Mouse (Mus musculus) hindbrain, embryonic 12.5 days (tissue): ENCODE results near the gene Sorl1. TPM values are rescaled to one million over a fixed set of nuclear protein-coding genes. Genes with fewer than 3 reads are reported as not detected.

Experiments used
- ATAC-seq: fragments of 200-750 bp; cut with Nextera tagmentation; 2 replicates; pipeline ENCODE4 v1.8.0; 2017; ENCODE audit warnings: moderate TSS enrichment; ENCODE audit not compliant: low FRiP score
- H3K27ac ChIP-seq: fragments of 300-500 bp; sonication (generic); 2 replicates; pipeline ENCODE4 v1.5.1; 2016; ENCODE audit warnings: mild to moderate bottlenecking
- H3K27me3 ChIP-seq: fragments of 300-500 bp; sonication (generic); 2 replicates; pipeline ENCODE4 v1.6.1; 2016; ENCODE audit warnings: mild to moderate bottlenecking
- H3K36me3 ChIP-seq: fragments of 300-500 bp; sonication (generic); 2 replicates; pipeline ENCODE4 v1.6.1; 2016; ENCODE audit warnings: mild to moderate bottlenecking
- H3K4me1 ChIP-seq: fragments of 300-500 bp; sonication (generic); 2 replicates; pipeline ENCODE4 v1.6.1; 2016
- H3K4me2 ChIP-seq: fragments of 300-500 bp; sonication (generic); replicated peaks from 2 replicates; pipeline ENCODE4 v1.6.1; 2016; ENCODE audit warnings: mild to moderate bottlenecking
- H3K4me3 ChIP-seq: fragments of 300-500 bp; sonication (generic); 2 replicates; pipeline ENCODE4 v1.5.1; 2016; ENCODE audit warnings: mild to moderate bottlenecking
- H3K9ac ChIP-seq: fragments of 300-500 bp; sonication (generic); 2 replicates; pipeline ENCODE4 v1.6.1; 2016; ENCODE audit warnings: mild to moderate bottlenecking, moderate library complexity
- H3K9me3 ChIP-seq: fragments of 300-500 bp; sonication (generic); replicated peaks from 2 replicates; pipeline ENCODE4 v1.6.1; 2016; ENCODE audit warnings: mild to moderate bottlenecking
- WGBS: fragments of 180-500 bp; shearing (Covaris S2); methylation state at CpG from one replicate; pipeline ENCODE4 v1.1.7; 2016; 5-methylcytosine and 5-hydroxymethylcytosine counted together
- polyA plus RNA-seq: library from polyadenylated mRNA; unstranded; fragments of >200 nt; fragmentation: Nextera tagmentation; extraction: Ambion mirVana; gene quantifications from 2 replicates; pipeline ENCODE4 v1.2.1, GENCODE M21; 2016

Gene Sorl1
- polyA plus RNA-seq, 1 experiment from 2014 or later: 14.5 TPM

- Histone ChIP-seq H3K27me3 (no peaks in the 10 kb centered on the region; the same call in 1 of the 2 replicates), H3K4me2 (no peak overlapping the region), H3K9ac (no peak overlapping the region), H3K4me3 (no peak overlapping the region), H3K36me3 (no peaks in the 10 kb centered on the region), H3K27ac (0 out of 2 replicates have a peak overlapping the region, but pooled peaks have one; percentile 48), H3K9me3 (0 out of 2 replicates have a peak, but pooled peaks cover 7% of the 10 kb centered on the region), H3K4me1 (peaks cover 29% of the 10 kb centered on the region)
- WGBS: 88% methylated on average over 4 of the region's 4 CpGs
- ATAC-seq: no peak
Measured at GRCm38 (mm10) chr9:42055378-42055777, 68.7 kb downstream of the Sorl1 start.

- H3K27me3 ChIP-seq: no peaks in the 10 kb centered on the region; the same call in 1 of the 2 replicates
- ATAC-seq: peak; percentile 52; the same call in 1 of the 2 replicates
- H3K9ac ChIP-seq: no peak overlapping the region
- WGBS: 62% methylated on average over 20 of the region's 20 CpGs
- H3K9me3 ChIP-seq: 0 out of 2 replicates have a peak, but pooled peaks cover 7% of the 10 kb centered on the region
- peaks cover 29% of the 10 kb centered on the region for H3K4me1 ChIP-seq
- H3K4me2 ChIP-seq: no peak overlapping the region
- no peaks in the 10 kb centered on the region for H3K36me3 ChIP-seq
- no peak overlapping the region for H3K4me3 ChIP-seq
- 0 out of 2 replicates have a peak overlapping the region, but pooled peaks have one; percentile 7 for H3K27ac ChIP-seq
Measured at GRCm38 (mm10) chr9:42054339-42055272, 69.5 kb downstream of the Sorl1 start.

GRCm38 (mm10) chr9:42053591-42054190 is 70.4 kb downstream of the Sorl1 start:
- Histone ChIP-seq H3K4me2 (no peak overlapping the region), H3K4me1 (peaks cover 29% of the 10 kb centered on the region), H3K4me3 (no peak overlapping the region), H3K27me3 (no peaks in the 10 kb centered on the region; the same call in 1 of the 2 replicates), H3K27ac (0 out of 2 replicates have a peak overlapping the region, but pooled peaks have one; percentile 19), H3K36me3 (no peaks in the 10 kb centered on the region), H3K9me3 (0 out of 2 replicates have a peak, but pooled peaks cover 7% of the 10 kb centered on the region), H3K9ac (no peak overlapping the region)
- 55% methylated on average over 12 of the region's 12 CpGs for WGBS
- ATAC-seq: no peak

- no peak overlapping the region for H3K9ac ChIP-seq
- peak overlapping the region; percentile 19; the same call in 1 of the 2 replicates for H3K27ac ChIP-seq
- WGBS: 66% methylated on average over 12 of the region's 12 CpGs
- no peaks in the 10 kb centered on the region; the same call in 1 of the 2 replicates for H3K27me3 ChIP-seq
- peaks cover 29% of the 10 kb centered on the region for H3K4me1 ChIP-seq
- no peak overlapping the region for H3K4me3 ChIP-seq
- no peak overlapping the region for H3K4me2 ChIP-seq
- no peak for ATAC-seq
- H3K36me3 ChIP-seq: no peaks in the 10 kb centered on the region
- H3K9me3 ChIP-seq: 0 out of 2 replicates have a peak, but pooled peaks cover 7% of the 10 kb centered on the region
Measured at GRCm38 (mm10) chr9:42052713-42053356, 71.3 kb downstream of the Sorl1 start.

- Histone ChIP-seq H3K4me2 (no peak overlapping the region), H3K4me3 (no peak overlapping the region), H3K9ac (no peak overlapping the region), H3K27ac (no peak overlapping the region), H3K4me1 (peaks cover 10% of the 10 kb centered on the region), H3K9me3 (0 out of 2 replicates have a peak, but pooled peaks cover 7% of the 10 kb centered on the region), H3K36me3 (no peaks in the 10 kb centered on the region), H3K27me3 (no peaks in the 10 kb centered on the region)
- ATAC-seq: no peak
- 68% methylated on average over 2 of the region's 2 CpGs for WGBS
Measured at GRCm38 (mm10) chr9:42048542-42048941, 75.6 kb downstream of the Sorl1 start.

DNA sequence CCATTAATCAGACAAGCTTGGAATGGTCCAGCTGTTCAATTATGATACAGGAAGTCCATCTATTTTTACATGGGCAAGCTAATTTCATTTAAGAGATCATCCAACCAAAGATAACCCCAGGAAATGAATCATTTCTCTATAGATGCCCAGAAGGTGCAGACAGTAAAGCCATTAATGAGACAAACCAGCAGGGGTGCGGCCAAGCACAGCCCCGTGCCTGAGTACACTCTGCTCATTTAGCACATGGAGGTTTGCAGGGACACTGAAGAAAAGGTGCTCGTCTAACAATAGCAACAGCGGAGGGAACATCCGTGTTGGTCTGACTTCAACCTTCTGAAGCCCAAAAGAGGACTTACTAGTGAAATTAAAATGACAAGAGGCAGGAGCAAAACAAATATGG is 76.3 kb downstream of the Sorl1 start:
- 0 out of 2 replicates have a peak, but pooled peaks cover 7% of the 10 kb centered on the region for H3K9me3 ChIP-seq
- H3K36me3 ChIP-seq: 0 out of 2 replicates have a peak, but pooled peaks cover under 1% of the 10 kb centered on the region
- WGBS: 67% methylated on average over 5 of the region's 5 CpGs
- H3K27me3 ChIP-seq: no peaks in the 10 kb centered on the region
- no peak overlapping the region for H3K4me3 ChIP-seq
- no peak overlapping the region for H3K4me2 ChIP-seq
- no peak for ATAC-seq
- H3K9ac ChIP-seq: no peak overlapping the region
- H3K27ac ChIP-seq: no peak overlapping the region
- peaks cover 3% of the 10 kb centered on the region; the same call in 1 of the 2 replicates for H3K4me1 ChIP-seq

- Histone ChIP-seq H3K9ac (no peak overlapping the region), H3K4me3 (no peak overlapping the region), H3K4me1 (no peaks in the 10 kb centered on the region), H3K9me3 (0 out of 2 replicates have a peak, but pooled peaks cover 7% of the 10 kb centered on the region), H3K36me3 (0 out of 2 replicates have a peak, but pooled peaks cover 3% of the 10 kb centered on the region), H3K4me2 (no peak overlapping the region), H3K27me3 (no peaks in the 10 kb centered on the region), H3K27ac (no peak overlapping the region)
- WGBS: 87% methylated on average over 11 of the region's 11 CpGs
- no peak for ATAC-seq
Measured at GRCm38 (mm10) chr9:42046248-42046647, 77.8 kb downstream of the Sorl1 start.

DNA sequence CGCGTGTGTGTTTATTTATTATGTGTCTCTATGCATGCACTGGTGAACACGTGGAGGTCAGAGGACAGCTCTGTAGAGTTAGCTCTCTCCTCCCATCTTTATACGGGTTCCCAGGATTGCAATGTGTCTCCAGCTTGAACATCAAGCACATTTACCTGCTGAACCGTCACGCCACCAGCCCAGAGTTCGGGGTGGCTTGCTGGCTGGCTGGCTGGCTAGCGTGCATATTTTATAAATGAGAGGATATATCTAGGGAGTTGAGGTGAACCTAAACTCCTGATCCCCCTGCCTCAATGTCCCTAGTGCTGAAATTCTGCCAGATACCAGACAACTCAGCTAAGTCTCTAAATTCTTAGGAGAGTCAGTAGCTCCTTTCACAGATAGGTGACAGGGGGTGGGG is 79.4 kb downstream of the Sorl1 start:
- ATAC-seq: no peak
- 91% methylated on average over 8 of the region's 8 CpGs for WGBS
- H3K27me3 ChIP-seq: no peaks in the 10 kb centered on the region
- no peaks in the 10 kb centered on the region for H3K4me1 ChIP-seq
- H3K4me3 ChIP-seq: no peak overlapping the region
- no peak overlapping the region for H3K4me2 ChIP-seq
- H3K36me3 ChIP-seq: 0 out of 2 replicates have a peak, but pooled peaks cover 3% of the 10 kb centered on the region
- H3K9ac ChIP-seq: no peak overlapping the region
- no peak overlapping the region for H3K27ac ChIP-seq
- no peaks in the 10 kb centered on the region for H3K9me3 ChIP-seq

GRCm38 (mm10) chr9:42043934-42044333 is 80.2 kb downstream of the Sorl1 start:
- 89% methylated on average over 8 of the region's 8 CpGs for whole genome bisulfite sequencing
- Histone ChIP-seq H3K36me3 (0 out of 2 replicates have a peak, but pooled peaks cover 3% of the 10 kb centered on the region), H3K27ac (no peak overlapping the region), H3K4me2 (no peak overlapping the region), H3K9ac (no peak overlapping the region), H3K4me1 (0 out of 2 replicates have a peak, but pooled peaks cover 2% of the 10 kb centered on the region), H3K27me3 (no peaks in the 10 kb centered on the region), H3K4me3 (no peak overlapping the region), H3K9me3 (no peaks in the 10 kb centered on the region)
- ATAC-seq: no peak

GRCm38 (mm10) chr9:42039000-42039992 is 84.8 kb downstream of the Sorl1 start:
- H3K27me3 ChIP-seq: no peaks in the 10 kb centered on the region
- H3K4me2 ChIP-seq: no peak overlapping the region
- WGBS: 72% methylated on average over 18 of the region's 18 CpGs
- H3K9me3 ChIP-seq: no peaks in the 10 kb centered on the region
- H3K27ac ChIP-seq: peak overlapping the region; percentile 41
- H3K4me3 ChIP-seq: no peak overlapping the region
- peaks cover 6% of the 10 kb centered on the region; the same call in 1 of the 2 replicates for H3K4me1 ChIP-seq
- peak; percentile 40; the same call in 1 of the 2 replicates for ATAC-seq
- 0 out of 2 replicates have a peak, but pooled peaks cover 3% of the 10 kb centered on the region for H3K36me3 ChIP-seq
- H3K9ac ChIP-seq: no peak overlapping the region; the same call in 1 of the 2 replicates

DNA sequence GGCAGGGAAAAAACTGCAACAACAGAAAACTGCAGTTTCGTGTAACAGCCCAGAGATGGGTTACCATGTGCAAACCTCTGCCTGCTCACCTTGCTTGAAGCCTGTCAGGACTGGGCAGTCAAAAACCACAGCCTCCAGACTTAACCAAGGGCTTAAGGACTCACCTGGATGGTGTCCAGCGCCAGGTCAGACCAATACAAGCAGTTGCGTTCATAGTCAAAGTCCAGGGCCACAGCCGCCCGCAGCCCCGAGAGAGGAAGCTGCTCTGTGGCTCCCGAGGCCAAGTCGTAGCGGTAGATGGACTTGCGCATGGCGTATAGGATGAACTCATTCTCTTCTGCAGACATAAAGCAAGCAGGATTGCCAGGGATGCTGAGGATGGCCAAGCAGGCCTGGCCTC is 87.2 kb downstream of the Sorl1 start:
- WGBS: 95% methylated on average over 11 of the region's 11 CpGs
- no peak overlapping the region for H3K27ac ChIP-seq

More for the DNA sequence above, 87.2 kb downstream of the Sorl1 start:
- Histone ChIP-seq H3K9ac (no peak overlapping the region), H3K4me3 (no peak overlapping the region), H3K36me3 (no peaks in the 10 kb centered on the region), H3K4me1 (peaks cover 12% of the 10 kb centered on the region), H3K9me3 (no peaks in the 10 kb centered on the region), H3K27me3 (no peaks in the 10 kb centered on the region), H3K4me2 (no peak overlapping the region)
- no peak for ATAC-seq
